ENCODE assay signal across 27 mouse cellular contexts in genomic region chrX:157809721-157810120, GRCm38 (mm10). TPM values are rescaled to one million over a fixed set of nuclear protein-coding genes. Genes with fewer than 3 reads are reported as not detected.
"Had no signal": no experiment of that assay in that cellular context is flagged by ENCODE, and none has a peak within 500 bp of the region (broad histone marks: within the 10 kb centered on the region; RNA-seq: fewer than 3 reads in every experiment).

No protein-coding gene starts in this region.

- H3K4me3 ChIP-seq: embryonic facial prominence, embryonic 10.5 days; embryonic facial prominence, embryonic 12.5 days; embryonic facial prominence, embryonic 13.5 days; embryonic facial prominence, embryonic 15.5 days; erythroblast, embryonic 14.5 days; forebrain, embryonic 10.5 days; forebrain, embryonic 12.5 days; forebrain, embryonic 13.5 days; forebrain, embryonic 15.5 days; gastrocnemius, adult 2 months; heart, adult 2 months; heart, embryonic 10.5 days had no signal

- H3K27ac ChIP-seq: embryonic facial prominence, embryonic 10.5 days; embryonic facial prominence, embryonic 12.5 days; embryonic facial prominence, embryonic 13.5 days; embryonic facial prominence, embryonic 15.5 days; forebrain, embryonic 10.5 days; forebrain, embryonic 12.5 days; forebrain, embryonic 13.5 days; forebrain, embryonic 15.5 days; gastrocnemius, adult 2 months; heart, adult 2 months; heart, embryonic 10.5 days had no signal

- H3K9me3 ChIP-seq: embryonic facial prominence, embryonic 10.5 days; embryonic facial prominence, embryonic 12.5 days; embryonic facial prominence, embryonic 13.5 days; embryonic facial prominence, embryonic 15.5 days; forebrain, embryonic 10.5 days; forebrain, embryonic 12.5 days; forebrain, embryonic 13.5 days; forebrain, embryonic 15.5 days; heart, embryonic 10.5 days had no signal

- H3K9ac ChIP-seq: embryonic facial prominence, embryonic 12.5 days; embryonic facial prominence, embryonic 13.5 days; embryonic facial prominence, embryonic 15.5 days; forebrain, embryonic 12.5 days; forebrain, embryonic 13.5 days; forebrain, embryonic 15.5 days; forebrain, postnatal 0 days had no signal

- H3K4me2 ChIP-seq: embryonic facial prominence, embryonic 12.5 days; embryonic facial prominence, embryonic 13.5 days; embryonic facial prominence, embryonic 15.5 days; forebrain, embryonic 12.5 days; forebrain, embryonic 13.5 days; forebrain, embryonic 15.5 days had no signal

- H3K36me3 ChIP-seq: embryonic facial prominence, embryonic 10.5 days; embryonic facial prominence, embryonic 12.5 days; embryonic facial prominence, embryonic 13.5 days; embryonic facial prominence, embryonic 15.5 days; forebrain, embryonic 10.5 days; forebrain, embryonic 12.5 days; forebrain, embryonic 15.5 days; heart, embryonic 10.5 days had no signal

- ATAC-seq: forebrain, embryonic 13.5 days; forebrain, embryonic 14.5 days; forebrain, embryonic 15.5 days; forebrain, embryonic 16.5 days; forebrain, postnatal 0 days had no signal

- DNase-seq: cerebellum, adult 9-11 months; cerebellum, postnatal 10 days; cerebellum, postnatal 14 days; cerebellum, postnatal 25 days; cerebellum, postnatal 36 days; embryo, embryonic 11 days; forebrain, postnatal 0 days; gastrocnemius, adult 2 months; gastrocnemius, postnatal 10 days; gastrocnemius, postnatal 14 days; gastrocnemius, postnatal 25 days; gastrocnemius, postnatal 36 days; heart, adult 18-20 months; heart, adult 2 months had no signal

- H3K4me1 ChIP-seq: embryonic facial prominence, embryonic 10.5 days; embryonic facial prominence, embryonic 12.5 days; embryonic facial prominence, embryonic 13.5 days; embryonic facial prominence, embryonic 15.5 days; forebrain, embryonic 10.5 days; forebrain, embryonic 12.5 days; forebrain, embryonic 13.5 days; forebrain, embryonic 15.5 days; heart, embryonic 10.5 days had no signal

- H3K27me3 ChIP-seq: embryonic facial prominence, embryonic 12.5 days; embryonic facial prominence, embryonic 13.5 days; embryonic facial prominence, embryonic 15.5 days; forebrain, embryonic 13.5 days; forebrain, embryonic 15.5 days had no signal

RNA-seq across cellular contexts. Expression of gene Klhl34, which starts 8.5 kb away (rescaled TPM):
- polyA plus RNA-seq: erythroblast, embryonic 14.5 days; gonadal fat pad, adult 2 months had no signal
